Mouse (Mus musculus) midbrain, embryonic 16.5 days (tissue): ENCODE data around the gene Tmem138. TPM values are rescaled to one million over a fixed set of nuclear protein-coding genes. Genes with fewer than 3 reads are reported as not detected.

Source experiments
- ATAC-seq: fragments of 200-750 bp; cut with Nextera tagmentation; 2 replicates; pipeline ENCODE4 v1.8.0; 2017; ENCODE audit warnings: moderate TSS enrichment
- H3K27ac ChIP-seq: fragments of 300-500 bp; sonication (generic); 2 replicates; pipeline ENCODE4 v1.5.1; 2014; ENCODE audit warnings: mild to moderate bottlenecking, low read length, mixed read lengths
- H3K27me3 ChIP-seq: fragments of 300-500 bp; sonication (generic); 2 replicates; pipeline ENCODE4 v1.6.1; 2014; ENCODE audit warnings: low read depth, low read length, mixed read lengths; ENCODE audit not compliant: control insufficient read depth, insufficient read depth
- H3K36me3 ChIP-seq: fragments of 300-500 bp; sonication (generic); 2 replicates; pipeline ENCODE4 v1.6.1; 2014; ENCODE audit warnings: mild to moderate bottlenecking, low read length, moderate library complexity, mixed read lengths; ENCODE audit not compliant: control insufficient read depth, insufficient read depth
- H3K4me1 ChIP-seq: fragments of 300-500 bp; sonication (generic); 2 replicates; pipeline ENCODE4 v1.6.1; 2014; ENCODE audit warnings: mild to moderate bottlenecking, low read length, mixed read lengths; ENCODE audit not compliant: control insufficient read depth, insufficient read depth
- H3K4me2 ChIP-seq: fragments of 300-500 bp; sonication (generic); 2 replicates; pipeline ENCODE4 v1.6.1; 2014; ENCODE audit warnings: mild to moderate bottlenecking, low read length, mixed read lengths
- H3K4me3 ChIP-seq: fragments of 300-500 bp; sonication (generic); 2 replicates; pipeline ENCODE4 v1.5.1; 2014; ENCODE audit warnings: low read depth, mild to moderate bottlenecking, low read length, moderate library complexity, mixed read lengths
- H3K9ac ChIP-seq: fragments of 300-500 bp; sonication (generic); 2 replicates; pipeline ENCODE4 v1.6.1; 2014; ENCODE audit warnings: low read depth, low read length, mixed read lengths
- H3K9me3 ChIP-seq: fragments of 300-500 bp; sonication (generic); replicated peaks from 2 replicates; pipeline ENCODE4 v1.6.1; 2014; ENCODE audit warnings: mild to moderate bottlenecking, low read length, mixed read lengths; ENCODE audit not compliant: control insufficient read depth, poor library complexity, severe bottlenecking
- WGBS: fragments of 180-500 bp; shearing (Covaris S2); extraction: QIAGEN DNeasy Blood & Tissue Kit; methylation state at CpG from one replicate; pipeline ENCODE4 v1.1.7; 2014; 5-methylcytosine and 5-hydroxymethylcytosine counted together
- polyA plus RNA-seq: library from polyadenylated mRNA; unstranded; fragments of >200 nt; fragmentation: Nextera tagmentation; extraction: Ambion mirVana; gene quantifications from 2 replicates; pipeline ENCODE4 v1.2.1, GENCODE M21; 2015

Gene Tmem138
- polyA plus RNA-seq = 37.8 TPM in 2 replicates

- no peaks in the 10 kb centered on the region for H3K9me3 ChIP-seq
- peaks cover 21% of the 10 kb centered on the region for H3K4me1 ChIP-seq
- peak within 1 kb of the TSS; percentile 68 for H3K9ac ChIP-seq
- under 1% methylated on average over 44 of the region's 44 CpGs for WGBS
- H3K36me3 ChIP-seq = peaks cover 11% of the 10 kb centered on the region
- peak within 1 kb of the TSS; percentile 82 for H3K4me2 ChIP-seq
- H3K4me3 ChIP-seq = peak within 1 kb of the TSS; percentile 69
- no peaks in the 10 kb centered on the region for H3K27me3 ChIP-seq
- peak; percentile 97 for ATAC-seq
- peak within 1 kb of the TSS; percentile 97 for H3K27ac ChIP-seq
Observed at GRCm38 (mm10) chr19:10576690-10577561, at the start of gene Tmem138, which contains the start of gene Cyb561a3. TSS of gene Tmem138 (minus strand) at chr19:10577362. TSS of gene Cyb561a3 (plus strand) at chr19:10577172.

GRCm38 (mm10) chr19:10608573-10609240 lies 31.5 kb upstream of the Tmem138 start:
- 89% methylated on average over 5 of the region's 5 CpGs for WGBS
- H3K27ac ChIP-seq = no peak overlapping the region
- H3K36me3 ChIP-seq = peaks cover 46% of the 10 kb centered on the region
- no peak for ATAC-seq
- no peaks in the 10 kb centered on the region for H3K9me3 ChIP-seq
- H3K4me3 ChIP-seq = no peak overlapping the region
- H3K4me2 ChIP-seq = no peak overlapping the region
- H3K4me1 ChIP-seq = peaks cover 21% of the 10 kb centered on the region
- H3K9ac ChIP-seq = no peak overlapping the region
- H3K27me3 ChIP-seq = no peaks in the 10 kb centered on the region

- peak overlapping the region; percentile 96 for H3K4me3 ChIP-seq
- peaks cover 29% of the 10 kb centered on the region for H3K36me3 ChIP-seq
- peak overlapping the region; percentile 90 for H3K27ac ChIP-seq
- H3K9me3 ChIP-seq = no peaks in the 10 kb centered on the region
- peaks cover 31% of the 10 kb centered on the region for H3K4me1 ChIP-seq
- ATAC-seq = no peak; the same call in 1 of the 2 replicates
- peak overlapping the region; percentile 96 for H3K9ac ChIP-seq
- H3K4me2 ChIP-seq = peak overlapping the region; percentile 86
- H3K27me3 ChIP-seq = no peaks in the 10 kb centered on the region
- WGBS = 7% methylated on average over 20 of the region's 20 CpGs
Observed at GRCm38 (mm10) chr19:10605901-10606622, 28.9 kb upstream of the Tmem138 start.

- H3K4me3 ChIP-seq = peak within 1 kb of the TSS; percentile 96
- 0% methylated on average over 49 of the region's 49 CpGs for WGBS
- ATAC-seq = peak; percentile 97
- no peaks in the 10 kb centered on the region for H3K27me3 ChIP-seq
- no peaks in the 10 kb centered on the region for H3K9me3 ChIP-seq
- peak within 1 kb of the TSS; percentile 96 for H3K9ac ChIP-seq
- peak within 1 kb of the TSS; percentile 86 for H3K4me2 ChIP-seq
- H3K27ac ChIP-seq = peak within 1 kb of the TSS; percentile 90
- H3K4me1 ChIP-seq = peaks cover 31% of the 10 kb centered on the region
- H3K36me3 ChIP-seq = peaks cover 23% of the 10 kb centered on the region
Observed at GRCm38 (mm10) chr19:10605293-10605900, 28.2 kb upstream of the Tmem138 start, which contains the start of the genes Ddb1 and Tkfc. TSS of gene Ddb1 (plus strand) at chr19:10605327. TSS of gene Tkfc (minus strand) at chr19:10605654.

- Histone ChIP-seq H3K9ac (peak overlapping the region; percentile 96), H3K4me3 (peak overlapping the region; percentile 96), H3K36me3 (peaks cover 17% of the 10 kb centered on the region), H3K4me2 (peak overlapping the region; percentile 61), H3K4me1 (peaks cover 31% of the 10 kb centered on the region), H3K27me3 (no peaks in the 10 kb centered on the region), H3K9me3 (no peaks in the 10 kb centered on the region), H3K27ac (peak overlapping the region; percentile 90)
- 59% methylated on average over 3 of the region's 3 CpGs for WGBS
- ATAC-seq = no peak
Observed at GRCm38 (mm10) chr19:10604534-10604933, 27.4 kb upstream of the Tmem138 start.

- ATAC-seq = no peak
- no peak overlapping the region for H3K9ac ChIP-seq
- H3K4me1 ChIP-seq = peaks cover 31% of the 10 kb centered on the region
- H3K9me3 ChIP-seq = no peaks in the 10 kb centered on the region
- peak overlapping the region; percentile 90; the same call in 1 of the 2 replicates for H3K27ac ChIP-seq
- H3K4me2 ChIP-seq = no peak overlapping the region
- no peak overlapping the region for H3K4me3 ChIP-seq
- WGBS = 86% methylated on average over 18 of the region's 18 CpGs
- no peaks in the 10 kb centered on the region for H3K27me3 ChIP-seq
- peaks cover 14% of the 10 kb centered on the region for H3K36me3 ChIP-seq
Observed at GRCm38 (mm10) chr19:10603660-10604523, 26.7 kb upstream of the Tmem138 start.

- 2% methylated on average over 9 of the region's 9 CpGs for WGBS
- Histone ChIP-seq H3K27me3 (no peaks in the 10 kb centered on the region), H3K27ac (peak overlapping the region; percentile 87), H3K9ac (peak overlapping the region; percentile 69), H3K4me2 (peak overlapping the region; percentile 57), H3K4me1 (peaks cover 27% of the 10 kb centered on the region), H3K9me3 (no peaks in the 10 kb centered on the region), H3K36me3 (peaks cover 3% of the 10 kb centered on the region), H3K4me3 (peak overlapping the region; percentile 28)
- peak; percentile 63; the same call in 1 of the 2 replicates for ATAC-seq
Observed at GRCm38 (mm10) chr19:10602787-10603186, 25.6 kb upstream of the Tmem138 start.
